Mouse (Mus musculus): ENCODE measurements around the gene Atp13a2. TPM values are rescaled to one million over a fixed set of nuclear protein-coding genes. Genes with fewer than 3 reads are reported as not detected.

Atp13a2 gene
- polyA plus RNA-seq, 1 experiment from 2014 or later: 38.9 TPM

DNA sequence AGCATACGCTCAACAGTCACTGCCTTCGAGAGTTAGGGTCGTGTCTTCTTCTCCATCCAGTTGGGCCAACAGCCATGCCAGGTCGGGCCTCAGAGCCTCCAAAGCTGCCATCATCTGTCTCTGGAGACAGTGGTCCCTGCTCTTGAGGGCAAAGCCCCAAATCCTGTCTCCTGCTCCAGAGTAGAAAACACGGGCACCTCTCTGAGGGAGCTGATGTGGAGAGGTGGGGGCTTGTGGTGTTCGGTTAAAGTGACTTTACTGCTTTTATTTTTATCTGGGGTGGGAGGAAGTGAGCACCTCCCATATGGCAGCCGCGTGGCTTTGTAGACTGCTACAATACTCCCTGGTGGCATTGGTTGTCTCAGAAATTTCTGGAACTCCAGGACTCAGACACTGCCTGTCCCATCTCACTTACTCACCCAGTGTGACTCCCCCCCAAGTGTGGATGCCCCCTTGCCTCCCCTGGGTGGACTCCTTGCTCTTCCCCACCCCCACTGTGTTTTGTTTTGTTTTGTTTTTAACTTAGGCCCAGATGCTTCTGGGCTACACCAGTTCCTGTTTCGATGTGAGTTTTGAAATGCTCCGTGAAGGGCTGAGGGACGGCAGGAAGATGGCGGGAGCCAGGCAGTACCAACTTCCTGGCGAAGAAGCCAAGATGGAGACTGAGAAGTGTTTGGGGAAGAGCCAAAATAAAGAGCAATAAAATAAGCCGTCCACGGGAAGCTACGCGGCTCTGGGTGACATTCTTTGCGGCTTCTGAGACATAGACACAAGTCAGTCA, 34.6 kb upstream of the Atp13a2 start:
- 82% methylated on average over 18 of the region's 18 CpGs for WGBS
- Histone ChIP-seq H3K9me3 (no peaks in the 10 kb centered on the region), H3K36me3 (no peaks in the 10 kb centered on the region), H3K9ac (no peak overlapping the region), H3K4me2 (no peak overlapping the region), H3K4me1 (peaks cover 3% of the 10 kb centered on the region), H3K27me3 (peaks cover 10% of the 10 kb centered on the region), H3K27ac (no peak overlapping the region), H3K4me3 (no peak overlapping the region)
- ATAC-seq (ENCODE audit: insufficient number of reproducible peaks, insufficient read depth, low FRiP score, low TSS enrichment, low read depth): no peak

DNA sequence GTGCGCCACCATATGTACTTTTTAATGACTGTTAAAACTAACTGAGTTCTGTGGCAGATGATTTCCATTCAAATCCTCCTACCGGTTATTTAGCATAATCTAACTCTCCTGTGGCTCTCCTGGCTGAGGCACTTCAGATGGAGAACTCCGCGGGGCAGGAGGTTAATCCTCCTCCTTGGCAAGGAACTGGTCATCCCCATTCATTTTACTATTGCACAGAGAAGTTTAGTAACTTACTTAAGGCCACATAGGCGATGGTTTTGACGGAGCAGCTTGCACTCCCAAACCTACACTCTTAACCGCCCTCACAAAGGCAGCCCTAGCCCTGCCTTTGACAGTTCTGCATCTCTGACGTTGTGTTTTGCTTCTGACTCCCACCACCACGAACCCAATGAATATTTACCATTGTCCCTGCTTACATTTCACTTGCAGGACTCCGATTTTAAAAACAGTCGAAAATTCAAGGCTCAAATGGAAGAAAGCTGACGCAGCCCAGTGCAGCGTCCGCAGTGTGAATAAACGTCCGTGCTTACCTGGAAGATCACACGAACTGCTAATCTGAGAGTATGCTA, 29.5 kb upstream of the Atp13a2 start:
- Histone ChIP-seq H3K36me3 (no peaks in the 10 kb centered on the region), H3K4me3 (peak overlapping the region; percentile 47), H3K9ac (peak overlapping the region; percentile 66), H3K4me1 (peaks cover 29% of the 10 kb centered on the region), H3K4me2 (peak overlapping the region; percentile 87), H3K9me3 (no peaks in the 10 kb centered on the region), H3K27ac (peak overlapping the region; percentile 71), H3K27me3 (peaks cover 12% of the 10 kb centered on the region)
- WGBS: 4% methylated on average over 17 of the region's 17 CpGs
- ATAC-seq (ENCODE audit: insufficient number of reproducible peaks, insufficient read depth, low FRiP score, low TSS enrichment, low read depth): no peak

DNA sequence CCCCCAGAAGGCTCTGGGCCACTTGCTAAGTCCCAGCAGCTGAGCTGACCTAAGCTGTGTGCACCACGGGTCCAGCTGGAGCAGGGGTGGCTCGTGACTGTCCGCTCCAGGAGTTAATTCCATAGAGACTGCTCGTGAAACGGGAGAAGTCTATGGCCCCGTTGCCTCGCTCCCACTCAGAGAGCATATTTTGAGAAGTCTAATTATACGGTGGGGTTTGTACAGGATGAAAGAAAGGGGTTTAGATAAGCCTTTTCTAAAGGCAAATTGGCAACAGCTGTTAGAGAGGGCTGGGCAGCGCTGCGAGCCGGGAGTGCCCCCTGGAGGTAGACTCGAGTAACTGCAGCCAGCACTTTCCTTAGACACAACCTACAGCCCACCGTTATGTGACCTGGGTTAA, 28.9 kb upstream of the Atp13a2 start:
- peak overlapping the region; percentile 71 for H3K27ac ChIP-seq
- WGBS: 2% methylated on average over 13 of the region's 13 CpGs
- peak overlapping the region; percentile 47 for H3K4me3 ChIP-seq
- peaks cover 12% of the 10 kb centered on the region for H3K27me3 ChIP-seq
- H3K4me1 ChIP-seq: peaks cover 34% of the 10 kb centered on the region
- no peaks in the 10 kb centered on the region for H3K9me3 ChIP-seq
- 0 out of 2 replicates have a peak, but pooled peaks have one; percentile 16 for ATAC-seq (ENCODE audit: insufficient number of reproducible peaks, insufficient read depth, low FRiP score, low TSS enrichment, low read depth)
- no peaks in the 10 kb centered on the region for H3K36me3 ChIP-seq
- H3K9ac ChIP-seq: peak overlapping the region; percentile 66
- peak overlapping the region; percentile 87 for H3K4me2 ChIP-seq

DNA sequence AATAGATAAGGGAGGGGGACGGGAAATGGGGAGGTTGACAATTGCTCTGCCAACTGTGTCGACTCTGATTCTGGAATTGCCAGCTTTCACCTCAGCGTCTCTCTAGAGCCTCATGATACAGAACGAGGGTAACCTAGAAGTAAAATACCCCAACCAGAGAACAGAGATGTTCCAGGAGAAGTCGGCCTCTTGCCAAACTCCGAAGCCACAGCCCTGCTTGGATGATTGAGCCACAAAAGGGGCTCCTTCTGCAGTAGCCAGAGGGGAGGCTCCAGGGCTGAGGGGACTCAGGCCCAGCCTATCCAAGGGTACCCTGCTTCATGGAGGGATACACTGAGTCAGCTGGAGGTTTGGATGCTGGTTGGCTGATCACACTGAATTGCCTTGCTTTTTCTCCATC, 28.4 kb upstream of the Atp13a2 start:
- ATAC-seq (ENCODE audit: insufficient number of reproducible peaks, insufficient read depth, low FRiP score, low TSS enrichment, low read depth): no peak
- peaks cover 40% of the 10 kb centered on the region for H3K4me1 ChIP-seq
- H3K36me3 ChIP-seq: no peaks in the 10 kb centered on the region
- no peak overlapping the region for H3K4me3 ChIP-seq
- H3K9me3 ChIP-seq: no peaks in the 10 kb centered on the region
- no peak overlapping the region for H3K27ac ChIP-seq
- WGBS: 61% methylated on average over 6 of the region's 6 CpGs
- H3K9ac ChIP-seq: no peak overlapping the region
- H3K4me2 ChIP-seq: no peak overlapping the region
- H3K27me3 ChIP-seq: peaks cover 12% of the 10 kb centered on the region

DNA sequence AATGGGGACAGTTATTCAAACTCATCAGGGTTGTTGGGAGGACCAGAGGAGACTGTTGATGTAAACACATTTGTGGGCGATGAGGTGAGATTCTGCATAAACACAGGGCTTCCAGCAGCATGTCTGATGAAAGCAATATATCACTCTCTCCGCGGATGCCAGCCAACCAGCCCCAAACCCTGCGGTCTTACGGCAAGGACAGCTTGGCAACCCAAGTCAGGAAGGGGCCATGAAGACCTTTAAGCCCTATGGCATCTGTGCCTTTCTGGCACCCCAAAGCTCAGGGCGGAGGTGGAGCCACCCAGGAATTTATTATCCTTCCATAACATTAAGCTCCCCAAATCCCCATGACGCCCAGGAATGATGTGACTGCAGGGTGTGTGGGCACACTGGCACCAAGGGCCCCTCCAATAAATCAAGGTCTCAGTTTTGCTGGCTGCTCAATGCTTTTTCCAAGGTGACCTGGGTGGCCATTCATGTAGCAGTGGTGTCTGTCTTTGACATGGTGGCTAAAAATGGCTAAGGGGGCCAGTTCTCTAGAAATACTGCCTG, 27.5 kb upstream of the Atp13a2 start:
- Histone ChIP-seq H3K4me3 (no peak overlapping the region), H3K36me3 (no peaks in the 10 kb centered on the region), H3K9me3 (no peaks in the 10 kb centered on the region), H3K4me1 (peaks cover 45% of the 10 kb centered on the region), H3K27ac (no peak overlapping the region), H3K9ac (no peak overlapping the region), H3K27me3 (peaks cover 12% of the 10 kb centered on the region), H3K4me2 (no peak overlapping the region)
- WGBS: 89% methylated on average over 7 of the region's 7 CpGs
- ATAC-seq (ENCODE audit: insufficient number of reproducible peaks, insufficient read depth, low FRiP score, low TSS enrichment, low read depth): no peak

DNA sequence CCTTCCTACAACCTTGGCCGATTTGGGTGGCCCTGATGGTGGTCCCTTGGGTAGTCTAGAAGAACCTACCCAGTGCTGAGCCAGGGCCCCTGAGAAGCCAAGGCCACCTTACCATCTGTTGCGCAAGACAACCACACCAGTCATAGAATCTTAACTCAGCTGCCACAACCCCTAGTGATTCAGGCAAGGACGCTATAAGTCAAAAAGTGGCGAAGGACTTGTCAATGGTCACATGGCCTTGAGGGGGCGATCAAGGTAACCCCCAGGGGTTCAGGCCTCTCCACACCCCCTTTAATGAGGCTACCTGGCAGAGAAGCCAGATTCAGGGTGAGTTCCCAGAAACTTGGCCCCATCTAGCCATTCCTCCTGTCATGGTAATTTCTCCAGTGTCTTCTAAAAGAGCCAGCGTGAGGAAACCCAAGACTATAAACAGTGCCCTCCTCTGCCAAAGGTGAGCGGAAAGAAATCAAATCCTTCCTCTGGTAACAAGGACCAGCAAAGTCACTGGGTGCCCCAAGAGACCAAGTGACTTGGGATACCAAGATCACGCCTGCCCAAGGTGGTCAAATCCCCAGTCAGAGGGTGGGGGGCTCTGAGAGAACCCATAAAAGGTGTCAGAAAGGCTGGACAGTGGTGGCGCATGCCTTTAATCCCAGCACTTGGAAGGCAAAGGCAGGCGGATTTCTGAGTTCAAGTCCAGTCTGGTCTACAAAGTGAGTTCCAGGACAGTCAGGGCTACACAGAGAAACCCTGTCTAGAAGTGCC, 26.8 kb upstream of the Atp13a2 start:
- H3K9ac ChIP-seq: no peak overlapping the region
- peaks cover 12% of the 10 kb centered on the region for H3K27me3 ChIP-seq
- ATAC-seq (ENCODE audit: insufficient number of reproducible peaks, insufficient read depth, low FRiP score, low TSS enrichment, low read depth): no peak
- H3K4me1 ChIP-seq: peaks cover 50% of the 10 kb centered on the region
- no peaks in the 10 kb centered on the region for H3K9me3 ChIP-seq
- WGBS: 79% methylated on average over 10 of the region's 10 CpGs
- no peaks in the 10 kb centered on the region for H3K36me3 ChIP-seq
- H3K4me3 ChIP-seq: peak overlapping the region; percentile 67; the same call in 1 of the 2 replicates
- H3K27ac ChIP-seq: 0 out of 2 replicates have a peak overlapping the region, but pooled peaks have one; percentile 73
- H3K4me2 ChIP-seq: peak overlapping the region; percentile 96

DNA sequence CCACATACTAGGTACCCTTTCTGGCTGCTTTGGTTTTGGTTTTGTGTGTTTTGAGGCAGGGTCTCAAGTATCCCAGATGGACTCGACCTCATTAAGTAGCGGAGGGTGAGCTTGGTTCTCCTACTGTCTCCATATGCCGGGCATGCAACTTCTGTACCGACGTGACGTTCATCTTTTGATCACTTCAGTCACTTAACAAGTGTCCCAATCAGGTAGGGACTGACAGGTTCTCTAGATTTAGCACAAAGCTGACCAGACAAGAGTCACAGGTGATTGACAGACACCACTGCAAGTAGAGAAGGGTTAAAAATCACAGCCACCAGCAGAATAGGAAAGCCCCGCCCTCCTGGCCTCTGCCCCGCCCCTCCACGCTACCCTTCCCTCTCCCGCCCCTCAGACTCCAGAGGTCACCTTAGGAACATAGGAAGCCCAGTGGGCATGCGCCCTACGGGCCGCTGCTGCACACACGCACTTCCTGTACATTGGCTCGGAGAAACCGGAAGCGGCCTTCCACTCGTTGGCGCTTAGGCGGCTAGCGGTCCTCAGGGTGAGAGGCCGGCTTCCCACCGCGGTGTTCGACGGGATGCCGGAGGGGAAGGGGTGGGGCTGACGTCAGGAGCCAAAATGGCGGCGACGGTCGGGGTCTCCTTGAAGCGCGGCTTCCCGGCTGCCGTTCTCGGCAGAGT, 25.7 kb upstream of the Atp13a2 start, which contains the start of gene Sdhb:
Gene Sdhb, plus strand, starts transcription at position 423 of the 686 bp plus-strand sequence.
- Histone ChIP-seq H3K4me1 (peaks cover 50% of the 10 kb centered on the region), H3K27me3 (peaks cover 7% of the 10 kb centered on the region), H3K9me3 (no peaks in the 10 kb centered on the region), H3K9ac (peak within 1 kb of the TSS; percentile 85), H3K4me3 (peak within 1 kb of the TSS; percentile 67), H3K27ac (peak within 1 kb of the TSS; percentile 73), H3K36me3 (peaks cover 2% of the 10 kb centered on the region; the same call in 1 of the 2 replicates), H3K4me2 (peak within 1 kb of the TSS; percentile 96)
- 2% methylated on average over 37 of the region's 37 CpGs for WGBS
- peak; percentile 92 for ATAC-seq (ENCODE audit: insufficient number of reproducible peaks, insufficient read depth, low FRiP score, low TSS enrichment, low read depth)

DNA sequence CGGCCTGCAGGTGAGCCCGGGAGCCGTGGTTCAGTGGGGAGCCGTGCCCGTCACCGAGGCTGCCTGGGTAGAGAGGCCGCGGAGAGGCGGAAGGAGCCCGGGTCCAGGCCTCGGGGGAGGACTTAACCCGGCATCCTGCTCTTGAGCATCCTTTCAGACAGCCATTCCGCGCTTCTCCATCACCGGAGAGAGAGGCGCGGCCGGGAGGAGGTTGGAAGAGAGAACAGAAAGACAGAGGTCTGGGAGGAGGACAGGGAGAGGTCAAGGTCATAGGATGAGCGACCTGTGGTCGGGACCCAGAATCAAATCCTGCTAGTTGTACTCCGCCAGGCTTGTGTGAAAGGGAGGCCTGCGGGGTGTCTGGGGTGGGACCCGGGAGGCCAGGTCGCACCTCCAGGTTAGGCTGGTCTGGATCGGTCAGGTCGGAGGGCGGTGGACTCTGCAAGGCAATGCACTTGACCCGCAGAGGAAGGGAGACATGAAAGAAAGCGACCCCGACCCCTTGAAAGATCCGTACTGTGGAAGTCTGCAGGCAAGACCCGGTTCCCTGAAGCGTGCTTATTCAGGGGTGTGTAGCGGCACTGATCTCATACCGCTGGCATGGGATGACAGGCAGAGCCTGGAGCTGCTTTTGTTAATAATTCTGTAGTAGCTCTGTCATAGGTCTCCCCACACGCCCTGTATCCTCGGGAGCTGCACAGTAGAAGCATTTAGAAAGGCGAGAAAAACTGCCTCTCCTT, 25.0 kb upstream of the Atp13a2 start:
- Histone ChIP-seq H3K27me3 (peaks cover 6% of the 10 kb centered on the region), H3K4me3 (peak overlapping the region; percentile 67), H3K4me1 (peaks cover 50% of the 10 kb centered on the region), H3K9ac (peak overlapping the region; percentile 85), H3K4me2 (peak overlapping the region; percentile 96), H3K27ac (peak overlapping the region; percentile 73), H3K36me3 (peaks cover 9% of the 10 kb centered on the region), H3K9me3 (no peaks in the 10 kb centered on the region)
- ATAC-seq (ENCODE audit: insufficient number of reproducible peaks, insufficient read depth, low FRiP score, low TSS enrichment, low read depth): peak; percentile 16
- WGBS: 1% methylated on average over 35 of the region's 38 CpGs

DNA sequence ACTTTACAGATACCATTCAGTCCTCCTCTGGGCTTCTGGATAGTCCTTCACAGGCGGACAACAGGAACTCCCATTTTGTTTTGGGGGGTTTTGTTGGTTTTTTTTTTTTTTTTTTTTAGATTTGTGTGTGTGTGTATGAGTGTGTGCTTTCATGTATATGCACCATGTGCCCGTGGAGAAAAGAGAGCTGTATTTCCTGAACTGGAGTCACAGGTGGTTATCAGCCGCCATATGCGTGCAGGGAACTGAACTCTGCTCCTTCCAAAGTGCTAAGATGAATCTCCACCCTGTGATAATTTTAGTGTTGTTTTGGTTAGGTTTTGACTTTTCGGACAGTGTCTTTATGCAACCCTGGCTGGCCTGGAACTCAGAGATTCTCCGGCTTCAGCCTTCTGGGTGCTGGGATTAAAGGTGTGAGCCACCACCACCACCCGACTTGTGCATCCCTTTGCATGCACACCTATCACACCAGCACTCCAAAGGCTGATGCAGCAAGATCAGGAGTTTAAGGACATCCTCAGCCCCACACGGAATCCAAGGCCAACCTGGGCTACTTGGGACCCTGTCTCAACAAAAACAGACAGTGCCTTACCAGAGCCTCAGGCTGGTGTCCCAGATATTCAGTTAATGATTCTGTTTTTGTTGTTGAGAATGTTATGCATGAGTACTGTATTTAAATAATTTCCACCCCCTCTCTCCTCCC, 24.3 kb upstream of the Atp13a2 start:
- 69% methylated on average over 8 of the region's 8 CpGs for WGBS
- H3K4me2 ChIP-seq: peak overlapping the region; percentile 96
- H3K4me1 ChIP-seq: peaks cover 44% of the 10 kb centered on the region
- H3K36me3 ChIP-seq: peaks cover 16% of the 10 kb centered on the region
- H3K27ac ChIP-seq: no peak overlapping the region
- no peaks in the 10 kb centered on the region for H3K27me3 ChIP-seq
- H3K9ac ChIP-seq: peak overlapping the region; percentile 85
- H3K9me3 ChIP-seq: no peaks in the 10 kb centered on the region
- ATAC-seq (ENCODE audit: insufficient number of reproducible peaks, insufficient read depth, low FRiP score, low TSS enrichment, low read depth): no peak
- H3K4me3 ChIP-seq: peak overlapping the region; percentile 67

DNA sequence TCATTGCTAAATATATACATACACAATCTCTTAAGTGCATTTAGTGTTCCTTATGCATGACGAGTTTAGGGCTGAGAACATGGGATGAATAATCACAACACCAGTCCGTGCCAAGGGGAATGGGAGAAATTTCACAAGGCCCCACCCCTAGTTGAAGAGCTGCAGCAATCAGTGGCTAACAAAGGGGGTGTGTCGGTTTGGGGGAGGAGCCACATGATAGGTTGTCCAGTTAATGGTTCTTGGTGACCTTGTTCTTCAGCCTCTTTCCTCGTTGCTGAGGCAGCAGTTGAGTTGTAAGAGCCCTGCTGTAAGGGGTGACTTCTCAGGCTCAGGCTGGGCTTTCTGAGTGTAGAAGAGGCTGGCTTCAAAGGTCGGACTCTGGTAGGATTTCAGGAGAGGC, 23.7 kb upstream of the Atp13a2 start:
- Histone ChIP-seq H3K9me3 (no peaks in the 10 kb centered on the region), H3K36me3 (peaks cover 21% of the 10 kb centered on the region), H3K4me1 (peaks cover 39% of the 10 kb centered on the region), H3K27ac (no peak overlapping the region), H3K4me2 (0 out of 2 replicates have a peak overlapping the region, but pooled peaks have one; percentile 96), H3K27me3 (no peaks in the 10 kb centered on the region), H3K4me3 (no peak overlapping the region), H3K9ac (no peak overlapping the region)
- no peak for ATAC-seq (ENCODE audit: insufficient number of reproducible peaks, insufficient read depth, low FRiP score, low TSS enrichment, low read depth)
- 43% methylated on average over 5 of the region's 5 CpGs for WGBS
